In genomic region chr10:88390096-88390790, GRCm38 (mm10) we compare ENCODE assay signal across 8 mouse cellular contexts. TPM values are rescaled to one million over a fixed set of nuclear protein-coding genes. Genes with fewer than 3 reads are reported as not detected.
DNase-seq lines count a peak whose midpoint lies in the region; ATAC-seq and TF ChIP-seq lines count a peak whose summit lies in the region.

No protein-coding gene starts in this region.

- no peaks in the 10 kb centered on the region for H3K36me3 ChIP-seq in heart, embryonic 13.5 days
- no peaks in the 10 kb centered on the region for H3K36me3 ChIP-seq in lung, embryonic 14.5 days (ENCODE audit: insufficient read depth)

- H3K4me2 ChIP-seq in heart, embryonic 13.5 days: peak overlapping the region; percentile 24
- H3K4me2 ChIP-seq in lung, embryonic 14.5 days: no peak overlapping the region

- no peak for ATAC-seq in heart, embryonic 13.5 days (ENCODE audit: extremely low read depth, insufficient number of reproducible peaks, low FRiP score, low TSS enrichment)
- peak; percentile 45; the same call in 1 of the 2 replicates for ATAC-seq in lung, embryonic 14.5 days (ENCODE audit: insufficient read depth)
- no peak for ATAC-seq in cerebellum, adult (ENCODE audit: insufficient number of reproducible peaks, low FRiP score, low TSS enrichment)

- H3K27me3 ChIP-seq in heart, embryonic 13.5 days (replicated peaks): no peaks in the 10 kb centered on the region
- H3K27me3 ChIP-seq in lung, embryonic 14.5 days (ENCODE audit: insufficient read depth, low read length): no peaks in the 10 kb centered on the region

- 40% methylated on average over 10 of the region's 10 CpGs for WGBS in lung, adult 2 months
- 44% methylated on average over 10 of the region's 10 CpGs for WGBS in heart, embryonic 13.5 days
- 41% methylated on average over 10 of the region's 10 CpGs for WGBS in lung, embryonic 14.5 days

- DNase-seq in lung, adult 2 months: no peak
- DNase-seq in lung, postnatal 10 days: no peak
- DNase-seq in lung, embryonic 14.5 days: no peak
- DNase-seq in thymus, postnatal 36 days: peak; percentile 20 to 27
- DNase-seq in testis, postnatal 14 days (ENCODE audit: low spot score): no peak
- DNase-seq in frontal cortex, postnatal 36 days (ENCODE audit: low spot score in 2 of 2): no peak

- no peaks in the 10 kb centered on the region for H3K9me3 ChIP-seq in heart, embryonic 13.5 days
- no peaks in the 10 kb centered on the region for H3K9me3 ChIP-seq in lung, embryonic 14.5 days (ENCODE audit: low read depth, low read length)

- TF ChIP-seq POLR2A in lung, adult 2 months (IDR thresholded peaks at IDR 0.05; ENCODE audit: borderline replicate concordance, extremely low read depth, low read depth, low read length): no peak

- 0 out of 2 replicates have a peak overlapping the region, but pooled peaks have one; percentile 5 for H3K27ac ChIP-seq in heart, embryonic 13.5 days (replicated peaks)
- H3K27ac ChIP-seq in lung, embryonic 14.5 days (ENCODE audit: low read depth): no peak overlapping the region

- no peak for TF ChIP-seq CTCF in lung, adult 2 months (IDR thresholded peaks at IDR 0.05; ENCODE audit: insufficient read depth, low read length)
- no peak for TF ChIP-seq CTCF in lung, embryonic 14.5 days (IDR thresholded peaks at IDR 0.05; ENCODE audit: low read depth)

- peak overlapping the region; percentile 12; the same call in 1 of the 2 replicates for H3K9ac ChIP-seq in heart, embryonic 13.5 days
- no peak overlapping the region for H3K9ac ChIP-seq in lung, embryonic 14.5 days

- peak overlapping the region; percentile 33 for H3K4me3 ChIP-seq in lung, adult 2 months (replicated peaks; ENCODE audit: extremely low read depth, low read depth, low read length)
- H3K4me3 ChIP-seq in heart, embryonic 13.5 days: no peak overlapping the region
- H3K4me3 ChIP-seq in lung, embryonic 14.5 days (ENCODE audit: low read depth, low read length): no peak overlapping the region

- peaks cover 10% of the 10 kb centered on the region; the same call in 1 of the 2 replicates for H3K4me1 ChIP-seq in lung, adult 2 months (ENCODE audit: control insufficient read depth, insufficient read depth, low read length)
- peaks cover 30% of the 10 kb centered on the region for H3K4me1 ChIP-seq in heart, embryonic 13.5 days
- no peaks in the 10 kb centered on the region for H3K4me1 ChIP-seq in lung, embryonic 14.5 days (ENCODE audit: insufficient read depth)

RNA-seq across cellular contexts. Expression of gene Gnptab, which starts 11.3 kb away (rescaled TPM):
- 12.4 and 16.6 TPM in 2 replicates for polyA plus RNA-seq in lung, adult 2 months (2012; rRNA removed)
- polyA plus RNA-seq in heart, embryonic 13.5 days (2015; fragmentation: Nextera tagmentation; extraction: Ambion mirVana): 5.9 and 6.8 TPM in 2 replicates
- 19.7 and 19.8 TPM in 2 replicates for polyA plus RNA-seq in lung, embryonic 14.5 days (2014; fragmentation: Nextera tagmentation; extraction: Ambion mirVana)

RNA-seq across cellular contexts. Expression of gene Dram1, which starts 11.4 kb away (rescaled TPM):
- 326 and 360 TPM in 2 replicates for polyA plus RNA-seq in lung, adult 2 months (2012; rRNA removed)
- polyA plus RNA-seq in heart, embryonic 13.5 days (2015; fragmentation: Nextera tagmentation; extraction: Ambion mirVana): 1.2 and 1.4 TPM in 2 replicates
- 43.9 and 45.7 TPM in 2 replicates for polyA plus RNA-seq in lung, embryonic 14.5 days (2014; fragmentation: Nextera tagmentation; extraction: Ambion mirVana)

Comparison
In these comparisons a context has a peak if more than half of its experiments do, and no peak if none do; other contexts are left out.
1. DNase-seq: peak in thymus, postnatal 36 days (2 of 2); none in lung, adult 2 months (single experiment), lung, postnatal 10 days (single experiment), lung, embryonic 14.5 days (single experiment), testis, postnatal 14 days (single experiment) and frontal cortex, postnatal 36 days (0 of 2).
2. RNA of gene Dram1, which starts 11.4 kb away (polyA plus RNA-seq): 326 to 360 TPM in lung, adult 2 months and 43.9 to 45.7 TPM in lung, embryonic 14.5 days; 1.2 to 1.4 TPM in heart, embryonic 13.5 days; every median in the first group is over 10 times any median in the second.